Mouse (Mus musculus): ENCODE results near the gene Carhsp1.

GRCm38 (mm10) chr16:8613447-8613846, 58.5 kb downstream of the Carhsp1 start:
- TF ChIP-seq CTCF (IDR thresholded peaks at IDR 0.05; ENCODE audit: control insufficient read depth, insufficient read depth, insufficient replicate concordance, low read depth, low read length) = no peak
- TF ChIP-seq POLR2A (IDR thresholded peaks at IDR 0.05; ENCODE audit: control insufficient read depth, low read depth, low read length) = no peak

Measured in testis, adult 2 months (tissue).